Mouse (Mus musculus) heart, embryonic 11.5 days (tissue): ENCODE data around the gene Pdpk1. TPM values are rescaled to one million over a fixed set of nuclear protein-coding genes. Genes with fewer than 3 reads are reported as not detected.

Source experiments
- ATAC-seq: fragments of 200-750 bp; cut with Nextera tagmentation; replicated peaks from 2 replicates; pipeline ENCODE4 v1.8.0; 2017; ENCODE audit warnings: moderate library complexity; ENCODE audit not compliant: insufficient number of reproducible peaks, low FRiP score, low TSS enrichment
- H3K27ac ChIP-seq: fragments of 300-500 bp; sonication (generic); 2 replicates; pipeline ENCODE4 v1.5.1; 2014; ENCODE audit warnings: mild to moderate bottlenecking, low read depth, low read length
- H3K27me3 ChIP-seq: fragments of 300-500 bp; sonication (generic); 2 replicates; pipeline ENCODE4 v1.6.1; 2014; ENCODE audit warnings: mild to moderate bottlenecking, low read length, mixed read lengths; ENCODE audit not compliant: control insufficient read depth, insufficient read depth
- H3K36me3 ChIP-seq: fragments of 300-500 bp; sonication (generic); 2 replicates; pipeline ENCODE4 v1.6.1; 2014; ENCODE audit warnings: mild to moderate bottlenecking, low read length, moderate library complexity, mixed read lengths; ENCODE audit not compliant: control insufficient read depth, insufficient read depth
- H3K4me1 ChIP-seq: fragments of 300-500 bp; sonication (generic); 2 replicates; pipeline ENCODE4 v1.6.1; 2014; ENCODE audit warnings: low read length; ENCODE audit not compliant: control insufficient read depth, insufficient read depth
- H3K4me2 ChIP-seq: fragments of 300-500 bp; sonication (generic); 2 replicates; pipeline ENCODE4 v1.6.1; 2014; ENCODE audit warnings: mild to moderate bottlenecking, moderate library complexity
- H3K4me3 ChIP-seq: fragments of 300-500 bp; sonication (generic); 2 replicates; pipeline ENCODE4 v1.5.1; 2014; ENCODE audit warnings: low read depth, low read length
- H3K9ac ChIP-seq: fragments of 300-500 bp; sonication (generic); 2 replicates; pipeline ENCODE4 v1.6.1; 2014; ENCODE audit warnings: mild to moderate bottlenecking, low read depth, low read length, moderate library complexity
- H3K9me3 ChIP-seq: fragments of 300-500 bp; sonication (generic); replicated peaks from 2 replicates; pipeline ENCODE4 v1.6.1; 2016; ENCODE audit warnings: low read length; ENCODE audit not compliant: control insufficient read depth
- WGBS: fragments of 180-500 bp; shearing (Covaris S2); extraction: QIAGEN DNeasy Blood & Tissue Kit; methylation state at CpG from one replicate; pipeline ENCODE4 v1.1.7; 2014; ENCODE audit not compliant: insufficient replicate concordance; 5-methylcytosine and 5-hydroxymethylcytosine counted together
- polyA plus RNA-seq: library from polyadenylated mRNA; unstranded; fragments of >200 nt; fragmentation: Nextera tagmentation; extraction: Ambion mirVana; gene quantifications from 2 replicates; pipeline ENCODE4 v1.2.1, GENCODE M21; 2014

Gene Pdpk1
- polyA plus RNA-seq, 1 experiment from 2014 or later: 45.2 TPM

DNA sequence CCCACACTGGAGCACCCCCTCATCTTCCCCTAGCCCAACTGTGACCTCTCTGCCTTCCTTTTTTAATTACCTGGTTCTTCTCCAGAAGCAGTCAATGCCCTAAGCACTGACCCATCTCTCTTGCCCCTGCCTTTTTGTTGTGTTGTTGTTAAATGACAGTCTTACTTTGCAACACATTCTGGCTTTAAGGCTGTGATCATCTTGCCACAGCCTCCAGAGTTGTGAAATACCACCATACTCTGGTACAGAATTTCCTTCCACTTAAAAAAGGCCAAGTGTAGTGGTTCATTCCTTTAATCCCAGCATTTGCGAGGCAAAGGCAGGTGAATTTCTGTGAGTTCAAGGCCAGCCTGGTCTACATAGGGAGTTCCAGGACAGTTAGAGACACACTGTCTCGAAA, 40.2 kb upstream of the Pdpk1 start:
- H3K36me3 ChIP-seq: no peaks in the 10 kb centered on the region
- H3K4me2 ChIP-seq: no peak overlapping the region
- H3K4me1 ChIP-seq: peaks cover 29% of the 10 kb centered on the region
- no peak overlapping the region for H3K4me3 ChIP-seq
- H3K27ac ChIP-seq: no peak overlapping the region
- no peak for ATAC-seq
- 84% methylated on average over 2 of the region's 2 CpGs for WGBS
- H3K27me3 ChIP-seq: no peaks in the 10 kb centered on the region
- H3K9ac ChIP-seq: no peak overlapping the region
- H3K9me3 ChIP-seq: no peaks in the 10 kb centered on the region

DNA sequence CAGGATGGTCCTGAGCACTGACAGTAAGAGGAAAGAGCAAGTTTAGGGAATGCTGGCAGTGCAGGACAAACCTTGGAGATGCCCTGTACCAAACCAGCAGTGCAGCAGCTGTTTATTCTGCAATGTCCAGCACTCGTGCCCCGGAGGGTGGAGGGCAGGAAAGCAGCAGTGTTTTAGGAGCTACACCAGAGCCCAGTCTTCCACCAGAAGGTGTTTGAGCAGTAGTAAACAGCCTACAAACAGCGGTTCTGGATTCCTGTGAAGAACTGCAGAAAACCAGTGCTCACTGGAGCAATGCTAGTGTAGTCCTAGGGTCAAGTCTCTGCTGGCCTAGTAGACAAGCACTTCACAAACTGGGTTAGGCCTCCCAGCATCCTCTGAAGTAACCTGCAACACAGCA, 23.5 kb upstream of the Pdpk1 start:
- Histone ChIP-seq H3K27me3 (no peaks in the 10 kb centered on the region), H3K36me3 (no peaks in the 10 kb centered on the region), H3K4me2 (no peak overlapping the region), H3K27ac (no peak overlapping the region), H3K4me1 (peaks cover 7% of the 10 kb centered on the region; the same call in 1 of the 2 replicates), H3K9ac (no peak overlapping the region), H3K9me3 (no peaks in the 10 kb centered on the region), H3K4me3 (no peak overlapping the region)
- 70% methylated on average over 3 of the region's 3 CpGs for WGBS
- no peak for ATAC-seq

DNA sequence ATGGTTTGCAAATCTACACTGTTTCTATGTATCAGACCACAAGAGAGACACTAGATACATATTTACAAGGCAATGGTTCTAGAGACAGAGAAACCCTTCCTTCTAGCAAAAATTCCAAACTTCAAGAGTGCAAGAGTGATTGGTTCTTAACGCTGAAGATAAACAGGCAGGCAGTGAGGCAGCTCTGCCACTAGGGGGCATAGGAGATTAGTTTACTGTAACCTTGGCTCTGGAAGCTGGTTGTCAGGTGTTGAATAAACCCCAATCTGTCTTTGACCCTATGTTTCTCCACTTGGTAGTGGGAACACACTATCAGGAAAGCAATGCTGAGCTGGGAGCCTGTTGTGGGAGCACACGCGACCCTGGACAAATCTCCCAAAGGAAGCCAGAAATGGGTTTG, 22.7 kb upstream of the Pdpk1 start:
- 5% methylated on average over 3 of the region's 3 CpGs for WGBS
- Histone ChIP-seq H3K4me1 (peaks cover 7% of the 10 kb centered on the region; the same call in 1 of the 2 replicates), H3K27ac (no peak overlapping the region), H3K27me3 (no peaks in the 10 kb centered on the region), H3K9ac (no peak overlapping the region), H3K4me3 (no peak overlapping the region), H3K9me3 (no peaks in the 10 kb centered on the region), H3K36me3 (no peaks in the 10 kb centered on the region), H3K4me2 (no peak overlapping the region)
- ATAC-seq: no peak

DNA sequence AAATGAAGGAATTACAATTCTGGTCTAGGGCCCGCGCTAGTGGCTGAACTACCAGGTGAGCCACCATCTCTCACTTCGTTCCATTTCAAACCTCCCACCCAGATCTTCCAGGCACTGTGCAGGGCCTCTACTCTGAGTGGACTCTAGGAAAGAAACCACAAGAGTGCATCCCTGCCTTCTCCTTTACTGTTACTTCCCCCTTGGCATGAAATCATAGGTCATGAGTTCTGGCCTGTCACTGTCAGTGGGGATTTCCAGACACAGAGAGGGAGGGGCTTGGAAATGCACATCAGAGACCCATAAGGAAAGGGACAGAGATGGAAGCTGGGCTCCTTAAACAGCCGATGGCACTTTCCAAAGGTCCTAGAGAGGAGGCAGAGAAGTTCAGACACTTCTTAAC, 21.0 kb upstream of the Pdpk1 start:
- Histone ChIP-seq H3K4me1 (peaks cover 16% of the 10 kb centered on the region), H3K27me3 (no peaks in the 10 kb centered on the region), H3K9ac (no peak overlapping the region), H3K27ac (no peak overlapping the region), H3K4me3 (no peak overlapping the region), H3K36me3 (peaks cover 4% of the 10 kb centered on the region), H3K4me2 (no peak overlapping the region), H3K9me3 (no peaks in the 10 kb centered on the region)
- 85% methylated on average over 4 of the region's 4 CpGs for WGBS
- no peak for ATAC-seq

DNA sequence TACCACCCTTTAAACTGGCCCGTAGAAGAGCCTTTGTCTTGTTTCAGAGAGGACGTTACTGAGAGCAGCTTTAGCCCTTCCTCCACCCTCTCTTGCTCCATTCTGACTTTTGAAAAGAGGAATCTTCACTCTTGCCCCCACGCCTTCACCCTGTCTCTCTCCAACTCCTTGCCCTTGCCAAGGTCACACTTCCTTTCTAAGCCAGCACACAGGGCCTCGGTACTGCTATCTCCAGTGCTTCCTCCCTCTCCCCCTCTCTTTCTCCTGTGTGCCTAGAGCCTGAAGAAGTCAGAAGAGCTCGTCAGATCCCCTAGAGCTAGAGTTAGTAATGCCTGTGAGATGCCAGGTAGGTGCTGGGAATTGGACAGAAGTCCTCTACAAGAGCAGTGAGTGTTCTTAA, 20.0 kb upstream of the Pdpk1 start:
- H3K9ac ChIP-seq: no peak overlapping the region
- ATAC-seq: no peak
- H3K27ac ChIP-seq: no peak overlapping the region

DNA sequence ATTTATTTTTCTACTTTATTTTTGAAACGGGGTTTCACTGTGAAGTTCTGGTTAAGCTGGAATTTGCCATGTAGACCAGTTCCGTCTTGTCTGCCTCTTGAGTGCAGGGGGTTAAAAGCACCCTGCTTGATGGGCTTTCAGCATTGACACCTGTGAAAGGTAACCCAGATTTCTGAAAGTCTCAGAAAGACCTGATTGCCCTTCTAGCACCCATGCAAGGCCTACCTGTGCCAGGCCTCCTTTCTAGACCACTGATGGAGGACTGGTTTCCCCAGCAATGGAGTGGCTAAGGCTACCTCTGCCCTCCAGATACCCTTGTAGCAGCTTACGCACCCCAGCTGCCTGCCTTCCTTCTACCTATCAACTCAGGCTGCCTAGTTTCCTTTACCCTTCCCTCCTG, 19.4 kb upstream of the Pdpk1 start:
- Histone ChIP-seq H3K9me3 (no peaks in the 10 kb centered on the region), H3K9ac (peak overlapping the region; percentile 95), H3K4me1 (peaks cover 16% of the 10 kb centered on the region), H3K27me3 (no peaks in the 10 kb centered on the region), H3K4me3 (peak overlapping the region; percentile 96), H3K4me2 (peak overlapping the region; percentile 90), H3K36me3 (peaks cover 8% of the 10 kb centered on the region), H3K27ac (no peak overlapping the region; the same call in 1 of the 2 replicates)
- no peak for ATAC-seq
- WGBS: 66% methylated on average over 3 of the region's 3 CpGs

More for the DNA sequence above, 20.0 kb upstream of the Pdpk1 start:
- H3K36me3 ChIP-seq: peaks cover 8% of the 10 kb centered on the region
- no peaks in the 10 kb centered on the region for H3K9me3 ChIP-seq
- H3K27me3 ChIP-seq: no peaks in the 10 kb centered on the region
- H3K4me1 ChIP-seq: peaks cover 16% of the 10 kb centered on the region
- 65% methylated on average over 5 of the region's 5 CpGs for WGBS
- no peak overlapping the region for H3K4me3 ChIP-seq
- H3K4me2 ChIP-seq: no peak overlapping the region

DNA sequence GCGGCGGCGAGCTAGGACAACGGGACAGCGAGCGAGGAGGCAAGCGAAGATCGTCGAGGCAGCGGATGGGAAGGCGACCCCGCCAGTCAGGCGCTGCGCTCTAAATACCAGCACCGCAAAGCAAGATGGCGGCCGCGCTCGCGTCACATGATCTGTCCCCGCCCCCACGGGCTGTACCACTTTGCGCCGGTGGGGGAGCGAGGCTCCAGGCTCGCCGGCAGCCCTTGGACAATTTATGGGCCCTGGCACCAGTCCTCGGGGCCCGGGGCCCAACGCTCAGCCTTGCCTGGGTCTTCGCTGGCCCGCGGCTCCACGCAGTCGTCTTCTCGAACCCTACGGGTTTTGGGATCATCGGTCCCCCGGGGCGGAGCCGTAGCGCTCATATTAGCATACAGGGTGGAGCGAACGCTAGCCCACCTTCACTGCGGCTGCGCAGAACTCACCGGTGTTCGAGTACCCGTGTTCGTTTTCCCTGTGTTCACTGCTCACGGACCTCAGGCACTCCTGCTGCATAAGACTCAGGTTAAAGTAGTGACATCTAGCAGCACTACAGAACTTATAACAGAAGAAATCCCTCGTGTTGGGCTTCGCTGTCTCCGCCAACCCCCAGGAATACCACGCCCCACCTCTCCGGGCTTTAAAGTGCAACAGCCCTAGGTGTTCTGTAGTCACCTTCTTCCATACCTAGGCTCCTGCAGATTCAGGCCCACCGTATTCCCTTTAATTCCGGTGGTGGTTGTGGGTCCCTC, 18.8 kb upstream of the Pdpk1 start, which contains the start of gene Atp6v0c:
TSS of gene Atp6v0c (minus strand) at position 386 of the 749 bp plus-strand sequence.
- H3K27me3 ChIP-seq: no peaks in the 10 kb centered on the region
- under 1% methylated on average over 58 of the region's 58 CpGs for WGBS

DNA sequence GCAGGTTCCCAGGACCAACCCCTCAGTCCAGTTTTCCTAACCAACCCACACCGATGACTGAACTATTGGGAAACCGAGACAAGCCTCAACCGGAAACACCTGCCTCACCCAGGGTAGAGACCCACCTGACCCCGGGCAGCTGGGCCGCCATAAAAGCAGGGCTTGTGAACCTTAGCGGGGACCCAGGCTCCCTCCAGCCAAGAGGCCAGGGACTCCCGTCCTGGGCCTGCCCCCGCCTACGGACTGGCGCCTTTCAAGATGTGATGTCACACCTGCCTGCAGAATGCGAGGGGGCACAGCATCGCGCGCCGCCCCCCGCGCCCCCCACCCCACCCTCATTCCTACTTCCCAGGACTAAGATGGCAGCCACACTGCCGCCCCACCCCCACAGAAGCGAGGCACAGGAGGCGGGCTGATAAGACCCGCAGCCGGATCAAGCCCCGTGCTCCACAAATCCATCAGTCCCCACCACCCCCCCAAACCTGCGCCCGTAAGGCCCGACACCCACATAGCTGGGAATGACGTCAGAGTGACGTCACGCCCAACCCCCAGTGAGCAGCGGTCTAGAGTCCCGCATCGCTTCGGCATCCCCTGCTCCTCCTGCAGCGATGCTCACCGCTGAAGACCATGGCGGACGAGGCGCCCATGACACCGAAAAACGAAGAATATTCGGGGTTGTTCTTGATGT, 18.0 kb upstream of the Pdpk1 start:
- Histone ChIP-seq H3K9ac (peak overlapping the region; percentile 95), H3K36me3 (peaks cover 8% of the 10 kb centered on the region), H3K27ac (peak overlapping the region; percentile 97), H3K9me3 (no peaks in the 10 kb centered on the region), H3K4me3 (peak overlapping the region; percentile 96), H3K27me3 (no peaks in the 10 kb centered on the region), H3K4me2 (peak overlapping the region; percentile 90), H3K4me1 (peaks cover 16% of the 10 kb centered on the region)
- under 1% methylated on average over 41 of the region's 41 CpGs for WGBS
- peak; percentile 59 for ATAC-seq

More for the DNA sequence above, 18.8 kb upstream of the Pdpk1 start, which contains the start of gene Atp6v0c:
- H3K4me2 ChIP-seq: peak within 1 kb of the TSS; percentile 90
- peak within 1 kb of the TSS; percentile 97 for H3K27ac ChIP-seq
- ATAC-seq: peak; percentile 88
- no peaks in the 10 kb centered on the region for H3K9me3 ChIP-seq
- peaks cover 8% of the 10 kb centered on the region for H3K36me3 ChIP-seq
- H3K4me3 ChIP-seq: peak within 1 kb of the TSS; percentile 96
- H3K9ac ChIP-seq: peak within 1 kb of the TSS; percentile 95
- H3K4me1 ChIP-seq: peaks cover 16% of the 10 kb centered on the region
